Mouse (Mus musculus) brown adipose tissue, adult 24 weeks (tissue): Measurements from ENCODE around the gene Rxfp4. TPM values are rescaled to one million over a fixed set of nuclear protein-coding genes. Genes with fewer than 3 reads are reported as not detected.

Experiments used
- H3K27ac ChIP-seq: fragments of 200-500 bp; replicated peaks from 2 replicates; pipeline ENCODE4 v1.5.1; 2012; ENCODE audit warnings: low read depth, mild to moderate bottlenecking, low read length
- H3K4me1 ChIP-seq: fragments of 200-500 bp; 2 replicates; pipeline ENCODE4 v1.6.1; 2012; ENCODE audit warnings: low read length, mixed read lengths; ENCODE audit not compliant: control insufficient read depth, insufficient read depth, insufficient read length
- H3K4me3 ChIP-seq: fragments of 200-500 bp; 2 replicates; pipeline ENCODE4 v1.5.1; 2012; ENCODE audit warnings: low read depth, mild to moderate bottlenecking, low read length, moderate library complexity; ENCODE audit not compliant: insufficient read depth
- polyA plus RNA-seq: library from polyadenylated mRNA; stranded (reverse); fragments of >200 nt; gene quantifications from 2 replicates; pipeline ENCODE4 v1.2.4, GENCODE M21; 2012; ENCODE audit not compliant: missing spikeins, insufficient read depth, insufficient read length

The Rxfp4 gene
- polyA plus RNA-seq, 1 experiment, result not detected

- H3K4me1 ChIP-seq, result peaks cover 50% of the 10 kb centered on the region
These were observed 27.4 kb downstream of the Rxfp4 start for GRCm38 (mm10) chr3:88625531-88625930.

GRCm38 (mm10) chr3:88624951-88625350 is 28.0 kb downstream of the Rxfp4 start:
- peak overlapping the region; percentile 88 for H3K27ac ChIP-seq
- peak overlapping the region; percentile 88 for H3K4me3 ChIP-seq

More at GRCm38 (mm10) chr3:88625531-88625930, 27.4 kb downstream of the Rxfp4 start:
- Histone ChIP-seq H3K27ac (peak overlapping the region; percentile 18; the same call in 1 of the 2 replicates), H3K4me3 (no peak overlapping the region)

GRCm38 (mm10) chr3:88624324-88624723 is 28.6 kb downstream of the Rxfp4 start:
- Histone ChIP-seq H3K27ac (peak overlapping the region; percentile 88), H3K4me3 (peak overlapping the region; percentile 88), H3K4me1 (peaks cover 50% of the 10 kb centered on the region)

More at GRCm38 (mm10) chr3:88624951-88625350, 28.0 kb downstream of the Rxfp4 start:
- H3K4me1 ChIP-seq, result peaks cover 49% of the 10 kb centered on the region

GRCm38 (mm10) chr3:88623346-88624135 is 29.4 kb downstream of the Rxfp4 start:
- peaks cover 44% of the 10 kb centered on the region for H3K4me1 ChIP-seq
- peak overlapping the region; percentile 88 for H3K27ac ChIP-seq
- H3K4me3 ChIP-seq, result peak overlapping the region; percentile 88

- Histone ChIP-seq H3K4me1 (peaks cover 41% of the 10 kb centered on the region), H3K27ac (peak overlapping the region; percentile 88), H3K4me3 (peak overlapping the region; percentile 88)
These were observed 30.0 kb downstream of the Rxfp4 start for GRCm38 (mm10) chr3:88622941-88623345.

- H3K27ac ChIP-seq, result peak overlapping the region; percentile 98
- H3K4me3 ChIP-seq, result peak overlapping the region; percentile 88
- peaks cover 40% of the 10 kb centered on the region for H3K4me1 ChIP-seq
These were observed 30.6 kb downstream of the Rxfp4 start for GRCm38 (mm10) chr3:88622113-88622940.

GRCm38 (mm10) chr3:88621537-88622112 is 31.3 kb downstream of the Rxfp4 start:
- Histone ChIP-seq H3K27ac (peak overlapping the region; percentile 98), H3K4me3 (peak overlapping the region; percentile 88), H3K4me1 (peaks cover 41% of the 10 kb centered on the region)

GRCm38 (mm10) chr3:88620992-88621536 is 31.9 kb downstream of the Rxfp4 start:
- H3K4me1 ChIP-seq, result peaks cover 39% of the 10 kb centered on the region
- peak overlapping the region; percentile 88 for H3K4me3 ChIP-seq

GRCm38 (mm10) chr3:88620146-88620991 is 32.6 kb downstream of the Rxfp4 start:
- peaks cover 39% of the 10 kb centered on the region for H3K4me1 ChIP-seq
- peak overlapping the region; percentile 93 for H3K27ac ChIP-seq

More at GRCm38 (mm10) chr3:88620992-88621536, 31.9 kb downstream of the Rxfp4 start:
- H3K27ac ChIP-seq, result peak overlapping the region; percentile 96

GRCm38 (mm10) chr3:88619113-88620097 is 33.5 kb downstream of the Rxfp4 start:
- Histone ChIP-seq H3K4me3 (peak overlapping the region; percentile 19), H3K27ac (peak overlapping the region; percentile 61), H3K4me1 (peaks cover 34% of the 10 kb centered on the region)

More at GRCm38 (mm10) chr3:88620146-88620991, 32.6 kb downstream of the Rxfp4 start:
- H3K4me3 ChIP-seq, result peak overlapping the region; percentile 88

- Histone ChIP-seq H3K4me1 (peaks cover 26% of the 10 kb centered on the region), H3K27ac (peak overlapping the region; percentile 65), H3K4me3 (peak overlapping the region; percentile 40)
These were observed 34.7 kb downstream of the Rxfp4 start for GRCm38 (mm10) chr3:88618074-88618871.

- Histone ChIP-seq H3K4me1 (peaks cover 26% of the 10 kb centered on the region), H3K27ac (peak overlapping the region; percentile 91), H3K4me3 (peak overlapping the region; percentile 62)
These were observed 35.9 kb downstream of the Rxfp4 start for GRCm38 (mm10) chr3:88616951-88617500.
